Mouse (Mus musculus) MEL (cell line): ENCODE measurements around the gene Scfd1.

ENCODE experiments used
- BHLHE40 ChIP-seq: IDR thresholded peaks from 2 replicates; pipeline ENCODE4 v1.6.1; 2012; ENCODE audit warnings: low read depth, mild to moderate bottlenecking, inconsistent platforms, low read length, improper control_type of control experiment, borderline replicate concordance
- CTCF ChIP-seq, 3 experiments: IDR thresholded peaks in 2 of 3; conservative IDR thresholded peaks in 1 of 3; 2 replicates each; pipeline ENCODE4 v1.5.1; 2011 to 2012; ENCODE audit warnings: low read length in 3 of 3, low read depth in 2 of 3, mild to moderate bottlenecking in 2 of 3, improper control_type of control experiment in 1 of 3, inconsistent platforms in 1 of 3, mixed read lengths in 1 of 3, moderate library complexity in 1 of 3; ENCODE audit not compliant: control insufficient read depth in 1 of 3, insufficient read depth in 1 of 3, poor library complexity in 1 of 3, severe bottlenecking in 1 of 3
- EP300 ChIP-seq, 2 experiments: IDR thresholded peaks; 2 replicates each; pipeline ENCODE4 v1.6.1; 2011; ENCODE audit warnings: improper control_type of control experiment in 2 of 2, low read length in 2 of 2, low read depth in 1 of 2, mild to moderate bottlenecking in 1 of 2
- POLR2A ChIP-seq, 2 experiments: IDR thresholded peaks; 2 replicates each; pipeline ENCODE4 v1.6.1; 2011 to 2012; ENCODE audit warnings: low read length in 2 of 2, mild to moderate bottlenecking in 2 of 2, control low read depth in 1 of 2, improper control_type of control experiment in 1 of 2, low read depth in 1 of 2, moderate library complexity in 1 of 2; ENCODE audit not compliant: control insufficient read depth in 1 of 2, insufficient read depth in 1 of 2, poor library complexity in 1 of 2
- RCOR1 ChIP-seq: IDR thresholded peaks from 2 replicates; pipeline ENCODE4 v1.6.1; 2012; ENCODE audit warnings: low read depth, mild to moderate bottlenecking, inconsistent platforms, low read length, improper control_type of control experiment
- TAL1 ChIP-seq: IDR thresholded peaks from 2 replicates; pipeline ENCODE4 v1.6.1; 2012; ENCODE audit warnings: mild to moderate bottlenecking, inconsistent platforms, low read length, moderate library complexity, mixed read lengths
- USF1 ChIP-seq: IDR thresholded peaks from 2 replicates; pipeline ENCODE4 v1.6.1; 2014; ENCODE audit warnings: low read depth, mild to moderate bottlenecking, inconsistent platforms, low read length, improper control_type of control experiment, moderate library complexity
- ZC3H11A ChIP-seq: IDR thresholded peaks from 2 replicates; pipeline ENCODE4 v1.6.1; 2012; ENCODE audit warnings: low read depth, mild to moderate bottlenecking, inconsistent platforms, low read length, improper control_type of control experiment

GRCm38 (mm10) chr12:51403987-51404586, 26.8 kb downstream of the Scfd1 start:
- TF ChIP-seq TAL1 (no peak), CTCF (IDR thresholded peaks at IDR 0.05 in 2 of 3, conservative IDR thresholded peaks at IDR 0.05 in 1 of 3; ENCODE audit: control insufficient read depth in 1 of 3, insufficient read depth in 1 of 3, low read depth in 2 of 3, low read length in 3 of 3, poor library complexity in 1 of 3, severe bottlenecking in 1 of 3) (peak in 1 of 3 experiments; percentile 50; a peak in 2 of 6 replicates), USF1 (no peak), EP300 (IDR thresholded peaks at IDR 0.05; ENCODE audit: low read depth in 1 of 2, low read length in 2 of 2) (no peak), ZC3H11A (peak; percentile 26; the same call in 1 of the 2 replicates), POLR2A (IDR thresholded peaks at IDR 0.05; ENCODE audit: control insufficient read depth in 1 of 2, insufficient read depth in 1 of 2, low read depth in 1 of 2, low read length in 2 of 2, poor library complexity in 1 of 2) (no peak), BHLHE40 (no peak), RCOR1 (no peak)
